Mouse (Mus musculus) heart, adult 2 months (tissue): ENCODE results near the gene Bcl2l12.

Experiments
- CTCF ChIP-seq: fragments of 200-600 bp; IDR thresholded peaks from 2 replicates; pipeline ENCODE4 v1.8.1; 2022; ENCODE audit warnings: antibody characterized with exemption, mild to moderate bottlenecking, moderate library complexity
- POLR2A ChIP-seq: fragments of 200-500 bp; IDR thresholded peaks from 2 replicates; pipeline ENCODE4 v1.6.1; 2011; ENCODE audit warnings: mild to moderate bottlenecking, low read depth, low read length, control low read depth; ENCODE audit not compliant: insufficient read depth

GRCm38 (mm10) chr7:44962831-44963230 is 35.7 kb downstream of the Bcl2l12 start:
- TF ChIP-seq POLR2A (no peak), CTCF (no peak)
